Mouse (Mus musculus): ENCODE data around the gene Zfp184.

DNA sequence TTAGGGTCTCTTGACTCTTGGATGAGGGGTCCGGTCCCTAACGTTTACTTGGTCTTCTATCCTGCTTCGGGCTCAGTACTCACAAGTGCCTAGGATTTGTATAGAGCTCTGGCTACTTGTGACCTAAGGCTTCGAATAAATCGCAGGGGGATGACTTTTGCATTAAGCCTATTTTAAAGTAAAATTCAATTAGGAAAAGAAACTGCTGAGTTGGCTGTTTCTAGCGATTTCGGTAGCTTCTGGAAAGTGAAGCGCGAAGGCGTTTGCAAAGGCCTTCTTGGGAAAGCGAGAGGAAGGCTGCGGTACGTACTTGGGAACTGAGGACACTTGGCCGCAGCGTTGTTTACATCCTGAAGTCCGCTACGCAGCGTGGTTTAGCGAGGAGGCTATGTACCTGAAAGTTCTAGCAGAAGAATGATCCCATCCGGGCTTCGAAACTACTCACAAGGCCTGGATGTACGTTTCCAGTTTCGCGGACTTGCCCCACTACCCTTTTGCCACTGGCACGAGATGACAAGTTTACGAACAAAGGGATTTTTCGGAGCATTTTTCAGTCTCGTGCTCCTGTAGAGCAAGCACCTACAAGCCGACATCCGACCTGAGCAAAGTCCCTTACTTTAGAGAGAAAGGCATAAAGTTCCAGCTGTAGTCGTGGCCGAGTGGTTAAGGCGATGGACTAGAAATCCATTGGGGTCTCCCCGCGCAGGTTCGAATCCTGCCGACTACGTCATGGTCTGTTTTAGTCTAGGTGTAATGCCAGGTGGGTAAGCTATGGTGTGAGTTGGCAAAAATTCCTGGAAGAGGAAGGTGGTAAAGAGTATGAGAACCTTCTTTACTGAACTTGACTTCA is 26.1 kb upstream of the Zfp184 start:
- TF ChIP-seq CTCF (conservative IDR thresholded peaks at IDR 0.05; ENCODE audit: insufficient read depth, insufficient read length, low read depth, low read length) (no peak), POLR2A (IDR thresholded peaks at IDR 0.05; ENCODE audit: low read depth, low read length) (no peak)
